Mouse (Mus musculus) MEL (cell line): ENCODE measurements around the gene Ppfibp1. TPM values are rescaled to one million over a fixed set of nuclear protein-coding genes. Genes with fewer than 3 reads are reported as not detected.

ENCODE experiments used
- DNase-seq: peaks from one replicate; pipeline ENCODE4 v3.0.0; 2011; ENCODE audit warnings: low read depth, low spot score
- H3K27ac ChIP-seq: 2 replicates; pipeline ENCODE4 v1.5.1; 2012; ENCODE audit warnings: low read depth, mild to moderate bottlenecking, control low read depth, low read length, moderate library complexity; ENCODE audit not compliant: control insufficient read depth
- H3K27me3 ChIP-seq, 2 experiments: fragments of 150-350 bp in 1 of 2; sonication (generic) in 1 of 2; 2 replicates each; pipeline ENCODE4 v1.6.1; 2012; ENCODE audit warnings: low read length in 2 of 2, mild to moderate bottlenecking in 2 of 2, improper control_type of control experiment in 1 of 2, moderate library complexity in 1 of 2; ENCODE audit not compliant: insufficient read depth in 2 of 2, control insufficient read depth in 1 of 2
- H3K36me3 ChIP-seq, 2 experiments: 2 replicates each; pipeline ENCODE4 v1.6.1; 2012 to 2014; ENCODE audit warnings: low read length in 2 of 2, improper control_type of control experiment in 1 of 2, inconsistent platforms in 1 of 2, mild to moderate bottlenecking in 1 of 2; ENCODE audit not compliant: insufficient read depth in 2 of 2, control insufficient read depth in 1 of 2
- H3K4me1 ChIP-seq, 2 experiments: fragments of 150-350 bp in 1 of 2; sonication (generic) in 1 of 2; 2 replicates each; pipeline ENCODE4 v1.6.1; 2012; ENCODE audit warnings: low read length in 2 of 2, improper control_type of control experiment in 1 of 2, mild to moderate bottlenecking in 1 of 2; ENCODE audit not compliant: insufficient read depth in 2 of 2, control insufficient read depth in 1 of 2
- H3K4me3 ChIP-seq, 2 experiments: fragments of 150-350 bp in 1 of 2; sonication (generic) in 1 of 2; 2 replicates each; pipeline ENCODE4 v1.5.1; 2012; ENCODE audit warnings: low read depth in 2 of 2, low read length in 2 of 2, mild to moderate bottlenecking in 2 of 2, moderate library complexity in 2 of 2, control low read depth in 1 of 2, improper control_type of control experiment in 1 of 2; ENCODE audit not compliant: control insufficient read depth in 1 of 2, insufficient read depth in 1 of 2
- H3K79me2 ChIP-seq: 2 replicates; pipeline ENCODE4 v1.6.1; 2012; ENCODE audit warnings: mild to moderate bottlenecking, low read length, moderate library complexity; ENCODE audit not compliant: control insufficient read depth, poor library complexity, insufficient read depth
- H3K9ac ChIP-seq: 2 replicates; pipeline ENCODE4 v1.6.1; 2012; ENCODE audit warnings: low read depth, mild to moderate bottlenecking, control low read depth, low read length, moderate library complexity; ENCODE audit not compliant: control insufficient read depth, poor library complexity, severe bottlenecking
- H3K9me3 ChIP-seq: fragments of 150-350 bp; sonication (generic); replicated peaks from 2 replicates; pipeline ENCODE4 v1.6.1; 2012; ENCODE audit warnings: mild to moderate bottlenecking, low read length, improper control_type of control experiment, moderate library complexity; ENCODE audit not compliant: insufficient read depth
- BHLHE40 ChIP-seq: IDR thresholded peaks from 2 replicates; pipeline ENCODE4 v1.6.1; 2012; ENCODE audit warnings: low read depth, mild to moderate bottlenecking, inconsistent platforms, low read length, improper control_type of control experiment, borderline replicate concordance
- CHD1 ChIP-seq: IDR thresholded peaks from 2 replicates; pipeline ENCODE4 v1.6.1; 2012; ENCODE audit warnings: low read depth, mild to moderate bottlenecking, inconsistent platforms, low read length, improper control_type of control experiment
- CHD2 ChIP-seq: IDR thresholded peaks from 2 replicates; pipeline ENCODE4 v1.6.1; 2011; ENCODE audit warnings: low read length, improper control_type of control experiment
- E2F4 ChIP-seq: IDR thresholded peaks from 2 replicates; pipeline ENCODE4 v1.6.1; 2011; ENCODE audit warnings: low read depth, low read length, improper control_type of control experiment, borderline replicate concordance
- ELF1 ChIP-seq: IDR thresholded peaks from 2 replicates; pipeline ENCODE4 v1.6.1; 2014; ENCODE audit warnings: low read depth, mild to moderate bottlenecking, inconsistent platforms, low read length, improper control_type of control experiment, moderate library complexity
- EP300 ChIP-seq, 2 experiments: IDR thresholded peaks; 2 replicates each; pipeline ENCODE4 v1.6.1; 2011; ENCODE audit warnings: improper control_type of control experiment in 2 of 2, low read length in 2 of 2, low read depth in 1 of 2, mild to moderate bottlenecking in 1 of 2
- ETS1 ChIP-seq: IDR thresholded peaks from 2 replicates; pipeline ENCODE4 v1.6.1; 2012; ENCODE audit warnings: low read depth, mild to moderate bottlenecking, inconsistent platforms, low read length, improper control_type of control experiment, moderate library complexity
- HCFC1 ChIP-seq: IDR thresholded peaks from 2 replicates; pipeline ENCODE4 v1.6.1; 2012; ENCODE audit warnings: low read depth, mild to moderate bottlenecking, inconsistent platforms, low read length, improper control_type of control experiment, moderate library complexity
- JUND ChIP-seq: IDR thresholded peaks from 2 replicates; pipeline ENCODE4 v1.6.1; 2011; ENCODE audit warnings: low read depth, mild to moderate bottlenecking, improper control_type of control experiment, low read length
- KAT2A ChIP-seq: conservative IDR thresholded peaks from 2 replicates; pipeline ENCODE4 v1.6.1; 2012; ENCODE audit warnings: low read depth, low read length, improper control_type of control experiment, inconsistent platforms
- MAFK ChIP-seq: IDR thresholded peaks from 2 replicates; pipeline ENCODE4 v1.6.1; 2011; ENCODE audit warnings: low read depth, mild to moderate bottlenecking, low read length, improper control_type of control experiment, borderline replicate concordance
- MAX ChIP-seq: IDR thresholded peaks from 2 replicates; pipeline ENCODE4 v1.6.1; 2011; ENCODE audit warnings: low read length, improper control_type of control experiment
- MAZ ChIP-seq: IDR thresholded peaks from 2 replicates; pipeline ENCODE4 v1.6.1; 2012; ENCODE audit warnings: low read depth, mild to moderate bottlenecking, inconsistent platforms, low read length, improper control_type of control experiment
- MXI1 ChIP-seq: IDR thresholded peaks from 2 replicates; pipeline ENCODE4 v1.6.1; 2011; ENCODE audit warnings: mild to moderate bottlenecking, low read depth, low read length, improper control_type of control experiment
- MYB ChIP-seq: IDR thresholded peaks from 2 replicates; pipeline ENCODE4 v1.6.1; 2011; ENCODE audit warnings: mild to moderate bottlenecking, low read depth, low read length, improper control_type of control experiment
- NRF1 ChIP-seq: IDR thresholded peaks from 2 replicates; pipeline ENCODE4 v1.6.1; 2014; ENCODE audit warnings: low read depth, mild to moderate bottlenecking, inconsistent platforms, low read length, improper control_type of control experiment, moderate library complexity; ENCODE audit not compliant: poor library complexity, insufficient read depth, severe bottlenecking
- RAD21 ChIP-seq: IDR thresholded peaks from 2 replicates; pipeline ENCODE4 v1.6.1; 2011; ENCODE audit warnings: mild to moderate bottlenecking, low read depth, low read length, improper control_type of control experiment
- RCOR1 ChIP-seq: IDR thresholded peaks from 2 replicates; pipeline ENCODE4 v1.6.1; 2012; ENCODE audit warnings: low read depth, mild to moderate bottlenecking, inconsistent platforms, low read length, improper control_type of control experiment
- TBP ChIP-seq: IDR thresholded peaks from 2 replicates; pipeline ENCODE4 v1.8.0; 2011; ENCODE audit warnings: low read depth, low read length, improper control_type of control experiment
- TCF12 ChIP-seq: IDR thresholded peaks from 2 replicates; pipeline ENCODE4 v1.6.1; 2014; ENCODE audit warnings: low read depth, mild to moderate bottlenecking, inconsistent platforms, low read length, improper control_type of control experiment, moderate library complexity
- USF1 ChIP-seq: IDR thresholded peaks from 2 replicates; pipeline ENCODE4 v1.6.1; 2014; ENCODE audit warnings: low read depth, mild to moderate bottlenecking, inconsistent platforms, low read length, improper control_type of control experiment, moderate library complexity
- USF2 ChIP-seq, 2 experiments: IDR thresholded peaks; 2 replicates each; pipeline ENCODE4 v1.6.1; 2011 to 2012; ENCODE audit warnings: improper control_type of control experiment in 2 of 2, low read length in 2 of 2, borderline replicate concordance in 1 of 2, inconsistent platforms in 1 of 2, low read depth in 1 of 2, mild to moderate bottlenecking in 1 of 2; ENCODE audit not compliant: insufficient read depth in 1 of 2
- ZC3H11A ChIP-seq: IDR thresholded peaks from 2 replicates; pipeline ENCODE4 v1.6.1; 2012; ENCODE audit warnings: low read depth, mild to moderate bottlenecking, inconsistent platforms, low read length, improper control_type of control experiment
- ZKSCAN1 ChIP-seq: IDR thresholded peaks from 2 replicates; pipeline ENCODE4 v1.6.1; 2012; ENCODE audit warnings: low read depth, mild to moderate bottlenecking, inconsistent platforms, low read length, improper control_type of control experiment, moderate library complexity
- ZMIZ1 ChIP-seq: IDR thresholded peaks from 2 replicates; pipeline ENCODE4 v1.6.1; 2012; ENCODE audit warnings: low read depth, mild to moderate bottlenecking, inconsistent platforms, low read length, improper control_type of control experiment, moderate library complexity
- polyA plus RNA-seq, 2 experiments: library from polyadenylated mRNA; stranded (reverse) in 1 of 2; unstranded in 1 of 2; fragments of >175 nt in 1 of 2; fragments of >200 nt in 1 of 2; gene quantifications; 2 replicates each; pipeline versions ENCODE4 v1.2.1 to v1.2.4; 2012; ENCODE audit warnings: low replicate concordance in 2 of 2, low read depth in 1 of 2; ENCODE audit not compliant: insufficient read length in 2 of 2, insufficient read depth in 1 of 2, missing spikeins in 1 of 2
- total RNA-seq: library from RNA; depleted of rRNA; stranded (reverse); fragments of 300-350 nt; gene quantifications from 2 replicates; pipeline ENCODE4 v1.2.3, GENCODE M21; 2012

Gene Ppfibp1
- total and polyA plus RNA-seq, 3 experiments, result 12.2 to 14.6 TPM; not detected in 1

GRCm38 (mm10) chr6:146954258-146954657 is 66.0 kb downstream of the Ppfibp1 start, which contains the start of gene 1700034J05Rik:
Gene 1700034J05Rik (minus strand): TSS chr6:146954422.
- no peak for DNase-seq
- Histone ChIP-seq H3K79me2 (no peaks in the 10 kb centered on the region), H3K27ac (peak within 1 kb of the TSS; percentile 31; the same call in 1 of the 2 replicates), H3K36me3 (peaks cover 0 to 25% of the 10 kb centered on the region in 2 experiments; a peak in 2 of 4 replicates)
- TF ChIP-seq USF1, result no peak
- TF ChIP-seq BHLHE40, result no peak
- no peak for TF ChIP-seq RAD21
- TF ChIP-seq MAZ, result no peak
- no peak for TF ChIP-seq EP300 (IDR thresholded peaks at IDR 0.05; ENCODE audit: low read depth in 1 of 2, low read length in 2 of 2)
- TF ChIP-seq ETS1, result no peak
- TF ChIP-seq CHD1, result no peak
- TF ChIP-seq NRF1, result no peak
- no peak for TF ChIP-seq ELF1
- TF ChIP-seq ZMIZ1, result no peak
- no peak for TF ChIP-seq USF2 (IDR thresholded peaks at IDR 0.05; ENCODE audit: borderline replicate concordance in 1 of 2, insufficient read depth in 1 of 2, low read depth in 1 of 2, low read length in 2 of 2)
- TF ChIP-seq, all 39 proteins: peak for 0
- no peak within 1 kb of the TSS for H3K4me3 ChIP-seq
- no peaks in the 10 kb centered on the region for H3K9me3 ChIP-seq
- no peaks in the 10 kb centered on the region for H3K27me3 ChIP-seq
- no peak within 1 kb of the TSS for H3K9ac ChIP-seq
- H3K4me1 ChIP-seq, result peaks cover 17 to 24% of the 10 kb centered on the region in 2 experiments

- Histone ChIP-seq H3K36me3 (peaks cover 0 to 13% of the 10 kb centered on the region in 2 experiments; a peak in 2 of 4 replicates), H3K9ac (no peak overlapping the region), H3K9me3 (no peaks in the 10 kb centered on the region), H3K79me2 (no peaks in the 10 kb centered on the region), H3K27ac (peak overlapping the region; percentile 31), H3K4me3 (peak overlapping the region in 1 of 2 experiments; percentile 27; a peak in 2 of 4 replicates), H3K4me1 (peaks cover 10 to 13% of the 10 kb centered on the region in 2 experiments), H3K27me3 (no peaks in the 10 kb centered on the region)
- TF ChIP-seq ZKSCAN1 (no peak), RCOR1 (no peak), ELF1 (no peak), CHD2 (no peak), MYB (no peak), BHLHE40 (no peak), USF2 (IDR thresholded peaks at IDR 0.05; ENCODE audit: borderline replicate concordance in 1 of 2, insufficient read depth in 1 of 2, low read depth in 1 of 2, low read length in 2 of 2) (no peak), EP300 (IDR thresholded peaks at IDR 0.05; ENCODE audit: low read depth in 1 of 2, low read length in 2 of 2) (no peak), E2F4 (no peak), RAD21 (no peak), HCFC1 (no peak), ZC3H11A (no peak), TCF12 (no peak), MAFK (no peak), TBP (no peak), USF1 (no peak), KAT2A (no peak), MXI1 (no peak), MAX (no peak), JUND (no peak)
- peak; percentile 69 for DNase-seq
Measured at GRCm38 (mm10) chr6:146955475-146955874, 67.2 kb downstream of the Ppfibp1 start.
